Mouse (Mus musculus): ENCODE results near the gene Eif3i. TPM values are rescaled to one million over a fixed set of nuclear protein-coding genes. Genes with fewer than 3 reads are reported as not detected.

Eif3i gene
- polyA plus RNA-seq, 1 experiment from 2014 or later: 204 TPM

DNA sequence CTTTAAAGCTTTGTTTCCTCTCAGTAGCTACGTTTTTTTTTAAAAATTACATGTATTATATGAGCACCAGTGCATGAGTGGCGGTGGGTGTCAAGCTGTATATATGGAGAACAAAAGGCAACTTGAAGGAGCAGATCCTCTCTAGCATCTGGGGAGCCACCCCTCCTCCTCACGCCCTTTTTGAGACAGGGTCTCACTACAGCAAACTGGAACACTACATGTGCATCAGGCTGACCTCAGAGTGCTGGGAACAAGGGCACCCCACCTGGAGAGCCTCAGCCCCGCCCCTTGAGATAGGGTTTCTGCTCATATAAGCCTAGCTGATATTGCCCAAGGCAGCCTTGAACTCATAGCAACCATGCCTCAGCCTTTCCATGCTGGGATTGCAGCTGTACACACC lies 25.0 kb upstream of the Eif3i start:
- H3K9me3 ChIP-seq (replicated peaks): no peaks in the 10 kb centered on the region
- H3K9ac ChIP-seq: peak overlapping the region; percentile 80
- 50% methylated on average over 4 of the region's 4 CpGs for WGBS
- no peak overlapping the region for H3K4me3 ChIP-seq
- no peak for ATAC-seq (ENCODE audit: low FRiP score)
- peak overlapping the region; percentile 94 for H3K27ac ChIP-seq
- peaks cover 42% of the 10 kb centered on the region for H3K36me3 ChIP-seq
- peak overlapping the region; percentile 69 for H3K4me2 ChIP-seq (replicated peaks)
- H3K4me1 ChIP-seq: peaks cover 31% of the 10 kb centered on the region
- H3K27me3 ChIP-seq: no peaks in the 10 kb centered on the region

DNA sequence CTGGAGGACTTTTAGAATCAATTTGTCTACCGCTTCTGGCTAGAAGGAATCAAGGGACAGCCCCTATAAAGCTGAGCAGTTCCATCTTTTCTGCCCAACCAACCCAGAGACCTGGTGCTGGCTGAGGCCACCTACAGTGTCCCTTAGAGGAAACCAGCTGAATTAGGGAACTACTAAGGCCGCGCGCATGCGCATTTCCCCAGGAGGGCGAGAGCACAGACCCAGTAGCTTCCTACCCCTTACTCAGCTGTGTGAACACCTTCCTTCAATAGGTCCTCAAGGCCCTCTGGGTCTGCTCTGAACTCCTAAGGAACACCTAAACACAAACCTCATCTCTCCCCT lies 24.6 kb upstream of the Eif3i start:
- Histone ChIP-seq H3K9ac (peak overlapping the region; percentile 80), H3K9me3 (replicated peaks) (no peaks in the 10 kb centered on the region), H3K27ac (peak overlapping the region; percentile 94), H3K4me3 (peak overlapping the region; percentile 59), H3K4me2 (replicated peaks) (peak overlapping the region; percentile 69), H3K36me3 (peaks cover 37% of the 10 kb centered on the region), H3K27me3 (no peaks in the 10 kb centered on the region), H3K4me1 (peaks cover 31% of the 10 kb centered on the region)
- WGBS: 2% methylated on average over 6 of the region's 6 CpGs
- ATAC-seq (ENCODE audit: low FRiP score): peak; percentile 23

DNA sequence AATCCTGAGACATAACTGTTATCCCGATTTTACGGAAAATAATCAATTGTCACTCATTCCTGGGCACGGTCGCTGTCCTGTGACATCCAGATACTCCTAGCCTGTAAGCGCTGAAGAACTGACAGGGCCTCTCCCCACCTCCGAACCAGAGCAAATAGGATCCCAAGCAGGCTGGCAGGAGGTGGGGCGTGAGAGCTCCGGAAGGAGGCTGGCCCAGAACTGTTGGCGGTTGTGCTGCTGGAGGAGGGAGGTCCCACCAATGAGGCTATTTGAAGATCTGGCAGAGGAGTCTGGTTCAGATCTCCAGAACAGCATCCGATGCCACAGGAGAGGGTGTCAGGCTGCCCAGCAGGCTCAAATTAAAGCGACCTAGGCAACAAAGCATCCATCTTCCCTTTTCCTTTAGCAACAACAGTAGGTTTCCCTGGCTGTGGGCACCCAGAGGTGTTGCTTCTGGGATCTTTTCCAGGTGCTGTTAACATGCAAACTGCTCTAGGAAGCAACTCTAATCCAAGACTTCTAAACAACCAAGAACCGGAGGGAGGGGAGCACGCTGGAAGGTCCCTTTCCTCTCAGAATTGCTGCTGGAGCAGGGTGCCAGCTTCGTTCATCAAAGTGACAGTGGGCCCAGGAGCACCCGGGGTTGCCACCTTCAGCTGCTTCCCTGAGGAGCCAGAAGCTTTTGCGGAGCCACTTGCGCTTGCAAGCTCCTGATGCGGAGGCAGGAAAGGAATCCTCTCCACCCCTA lies 24.0 kb upstream of the Eif3i start:
- Histone ChIP-seq H3K9me3 (replicated peaks) (no peaks in the 10 kb centered on the region), H3K4me1 (peaks cover 31% of the 10 kb centered on the region), H3K4me3 (peak overlapping the region; percentile 59), H3K36me3 (peaks cover 32% of the 10 kb centered on the region), H3K4me2 (replicated peaks) (peak overlapping the region; percentile 69), H3K9ac (peak overlapping the region; percentile 80), H3K27ac (peak overlapping the region; percentile 94), H3K27me3 (no peaks in the 10 kb centered on the region)
- under 1% methylated on average over 18 of the region's 18 CpGs for WGBS
- peak; percentile 89 for ATAC-seq (ENCODE audit: low FRiP score)

DNA sequence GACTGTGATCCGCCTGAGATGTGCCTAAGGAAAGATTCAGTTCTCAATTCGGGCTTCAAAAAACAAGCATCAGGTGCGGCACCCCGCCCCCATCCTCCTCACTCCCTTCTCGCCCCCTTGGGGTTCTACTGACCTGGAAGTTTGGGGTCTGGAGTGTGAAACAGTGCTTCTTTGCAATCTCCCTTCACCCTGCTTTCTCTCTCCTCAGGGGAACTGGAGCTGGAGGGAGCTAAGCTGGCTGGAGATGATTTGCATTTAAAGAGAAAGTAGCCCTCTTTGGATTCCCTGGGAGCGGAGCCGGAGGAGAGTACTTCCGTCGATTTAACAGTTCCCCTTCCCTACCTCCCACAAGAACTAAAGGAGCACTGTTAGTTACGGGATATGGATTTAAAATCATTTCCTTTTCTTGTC lies 23.2 kb upstream of the Eif3i start, which contains the start of gene Ccdc28b:
Gene Ccdc28b, minus strand, starts transcription at position 267 of the 411 bp plus-strand sequence.
- H3K4me3 ChIP-seq: peak within 1 kb of the TSS; percentile 59
- H3K36me3 ChIP-seq: peaks cover 24% of the 10 kb centered on the region
- peak within 1 kb of the TSS; percentile 69 for H3K4me2 ChIP-seq (replicated peaks)
- peaks cover 33% of the 10 kb centered on the region for H3K4me1 ChIP-seq
- H3K9ac ChIP-seq: peak within 1 kb of the TSS; percentile 80
- H3K27me3 ChIP-seq: no peaks in the 10 kb centered on the region
- 0% methylated on average over 10 of the region's 10 CpGs for WGBS
- H3K9me3 ChIP-seq (replicated peaks): no peaks in the 10 kb centered on the region
- ATAC-seq (ENCODE audit: low FRiP score): peak; percentile 47
- peak within 1 kb of the TSS; percentile 94 for H3K27ac ChIP-seq

DNA sequence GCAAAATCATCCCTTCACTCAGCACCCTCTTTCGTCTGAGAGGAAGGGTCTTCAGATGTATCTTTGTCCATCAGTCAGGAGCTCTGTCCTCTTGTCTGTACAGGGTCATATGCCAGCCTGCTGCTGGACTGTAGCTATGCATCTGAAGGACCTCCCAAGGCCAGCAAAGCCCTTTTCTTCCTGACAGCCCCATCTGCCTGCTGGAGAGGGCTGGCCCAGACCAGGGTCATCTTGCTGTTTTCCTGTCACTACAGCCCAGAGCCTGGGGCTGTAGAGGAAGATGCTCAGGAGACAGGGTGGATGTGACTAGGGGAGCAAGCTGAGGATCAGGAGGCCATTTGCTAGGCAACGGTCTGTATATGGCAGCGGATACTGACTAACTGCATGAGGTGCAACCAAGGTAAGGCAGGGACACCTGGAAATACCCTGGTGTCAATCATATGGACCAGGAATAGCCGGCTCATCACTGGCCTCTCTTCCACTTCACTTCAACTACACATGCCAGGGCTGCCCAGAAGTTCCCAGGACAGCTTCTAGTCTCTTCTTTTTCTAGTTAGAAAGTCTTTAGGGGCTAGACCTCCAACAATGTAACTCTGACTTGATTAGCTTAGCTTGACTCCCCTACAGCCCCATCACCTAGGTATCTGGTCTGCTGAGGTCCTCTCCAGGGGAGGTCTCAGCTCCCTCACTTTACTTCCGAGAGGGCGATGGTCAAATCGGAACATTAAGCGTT lies 22.5 kb upstream of the Eif3i start:
- H3K4me2 ChIP-seq (replicated peaks): peak overlapping the region; percentile 69
- no peaks in the 10 kb centered on the region for H3K27me3 ChIP-seq
- peak overlapping the region; percentile 59 for H3K4me3 ChIP-seq
- H3K27ac ChIP-seq: peak overlapping the region; percentile 94
- ATAC-seq (ENCODE audit: low FRiP score): no peak
- no peaks in the 10 kb centered on the region for H3K9me3 ChIP-seq (replicated peaks)
- peak overlapping the region; percentile 80 for H3K9ac ChIP-seq
- 23% methylated on average over 8 of the region's 8 CpGs for WGBS
- H3K36me3 ChIP-seq: peaks cover 17% of the 10 kb centered on the region
- peaks cover 38% of the 10 kb centered on the region for H3K4me1 ChIP-seq

DNA sequence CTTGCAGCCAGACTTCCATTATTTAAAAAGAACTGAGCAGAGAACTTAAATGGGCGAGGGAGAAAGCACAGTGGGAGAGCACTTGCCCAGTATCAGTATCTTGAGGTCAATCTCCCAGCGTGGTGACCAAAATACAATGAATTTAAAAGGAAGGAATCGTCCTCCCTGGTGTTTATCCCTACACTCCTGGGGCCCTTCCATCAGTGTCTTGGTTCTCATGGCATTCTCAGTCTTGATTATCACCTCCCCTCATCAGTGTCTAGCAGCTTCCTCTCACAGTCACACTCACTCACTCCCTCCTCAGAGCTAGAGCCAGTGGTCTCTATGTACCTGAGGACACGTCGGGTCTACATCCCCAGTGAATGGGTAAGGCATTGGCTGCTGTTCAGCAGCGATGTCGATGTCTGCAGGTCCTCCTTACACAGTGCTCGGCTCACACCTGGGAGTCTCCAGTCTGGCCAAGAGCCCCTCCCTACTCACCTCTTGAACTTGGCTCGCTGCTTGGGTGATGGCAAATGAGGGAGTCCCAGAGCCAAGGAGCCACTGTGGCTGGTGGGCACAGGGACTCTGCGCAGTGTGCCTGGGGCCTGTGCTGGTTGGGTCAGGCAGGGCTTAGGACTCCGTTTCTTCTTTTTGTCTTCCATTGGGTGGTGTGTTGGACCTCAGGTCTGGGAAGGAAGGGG lies 21.8 kb upstream of the Eif3i start:
- peaks cover 42% of the 10 kb centered on the region for H3K4me1 ChIP-seq
- H3K27ac ChIP-seq: no peak overlapping the region
- peaks cover 11% of the 10 kb centered on the region for H3K36me3 ChIP-seq
- ATAC-seq (ENCODE audit: low FRiP score): no peak
- peak overlapping the region; percentile 80 for H3K9ac ChIP-seq
- 78% methylated on average over 11 of the region's 11 CpGs for WGBS
- H3K4me2 ChIP-seq (replicated peaks): peak overlapping the region; percentile 69
- peak overlapping the region; percentile 59 for H3K4me3 ChIP-seq
- no peaks in the 10 kb centered on the region for H3K27me3 ChIP-seq
- no peaks in the 10 kb centered on the region for H3K9me3 ChIP-seq (replicated peaks)

DNA sequence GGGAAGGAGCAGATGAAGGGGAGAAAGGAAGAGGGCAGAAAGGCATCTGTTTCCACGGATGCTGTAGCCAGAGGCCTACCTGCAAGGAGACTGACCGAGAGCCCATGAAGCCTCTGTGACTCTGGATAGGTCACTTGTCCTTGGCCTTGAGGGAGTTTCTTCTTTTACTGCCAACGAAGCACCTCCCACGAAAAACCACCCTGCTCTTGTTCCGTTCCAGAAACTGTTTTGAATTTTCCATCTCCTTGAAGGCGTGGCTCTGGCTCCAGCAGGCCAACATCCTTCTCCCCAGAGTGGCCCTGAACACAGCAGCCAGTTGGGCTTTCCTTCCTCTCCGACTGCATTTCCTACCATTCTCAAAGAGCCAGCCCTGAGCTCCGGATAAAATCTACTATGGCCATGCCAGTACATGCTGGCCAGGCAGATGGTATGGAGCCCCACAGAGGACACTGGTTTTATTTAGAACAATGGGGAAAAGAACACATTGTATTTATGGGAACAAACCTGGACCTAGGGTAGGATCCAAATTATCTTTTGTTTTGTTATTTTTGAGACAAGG lies 20.9 kb upstream of the Eif3i start:
- peaks cover 42% of the 10 kb centered on the region for H3K4me1 ChIP-seq
- no peak overlapping the region for H3K4me3 ChIP-seq
- peaks cover 11% of the 10 kb centered on the region for H3K36me3 ChIP-seq
- H3K9me3 ChIP-seq (replicated peaks): no peaks in the 10 kb centered on the region
- no peaks in the 10 kb centered on the region for H3K27me3 ChIP-seq
- no peak for ATAC-seq (ENCODE audit: low FRiP score)
- H3K9ac ChIP-seq: peak overlapping the region; percentile 35; the same call in 1 of the 2 replicates
- H3K27ac ChIP-seq: no peak overlapping the region
- 86% methylated on average over 8 of the region's 8 CpGs for WGBS
- H3K4me2 ChIP-seq (replicated peaks): no peak overlapping the region

DNA sequence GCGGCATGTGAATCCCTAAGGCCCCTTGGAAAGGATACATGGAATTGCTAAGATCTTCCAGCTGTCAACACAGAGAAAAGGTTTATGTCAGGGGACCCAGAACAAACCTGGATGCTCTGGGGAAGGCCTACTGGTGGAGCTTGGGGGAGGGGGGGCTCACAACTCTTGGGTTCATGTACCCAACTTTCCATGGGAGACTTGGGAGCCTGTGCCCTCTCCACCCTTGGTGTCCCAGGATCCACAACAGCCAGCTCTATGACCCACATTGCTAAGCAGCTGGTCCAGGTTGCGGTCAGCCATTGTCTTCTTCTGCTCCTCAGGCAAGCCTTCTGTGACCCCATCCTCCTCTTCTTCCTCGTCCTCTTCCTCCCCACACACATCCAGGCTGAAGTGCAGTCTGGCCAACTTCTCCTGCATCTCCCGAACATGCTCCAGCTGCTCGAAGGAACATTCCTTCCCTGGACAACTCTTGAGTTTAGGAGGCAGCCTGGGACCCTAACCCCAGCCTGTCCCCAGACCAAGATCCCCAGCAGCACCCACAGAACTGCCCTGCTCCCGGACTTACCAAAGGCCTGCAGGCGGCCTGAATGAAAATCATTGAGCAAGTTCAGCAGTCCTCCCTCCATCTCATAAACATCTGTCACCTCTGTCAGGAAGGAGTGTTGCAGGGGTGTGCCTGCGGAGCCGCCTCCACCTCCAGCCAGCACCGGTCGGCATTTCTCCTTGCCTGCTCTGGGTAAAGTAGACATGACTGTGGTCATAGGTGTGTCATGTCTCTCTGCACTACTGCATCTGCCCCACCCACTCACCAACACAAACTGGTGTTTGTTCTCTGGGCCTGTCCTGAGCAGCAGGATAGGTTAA lies 20.2 kb upstream of the Eif3i start:
- Histone ChIP-seq H3K9me3 (replicated peaks) (no peaks in the 10 kb centered on the region), H3K4me1 (peaks cover 41% of the 10 kb centered on the region), H3K27me3 (no peaks in the 10 kb centered on the region), H3K9ac (no peak overlapping the region), H3K36me3 (peaks cover 17% of the 10 kb centered on the region), H3K4me3 (no peak overlapping the region), H3K4me2 (replicated peaks) (no peak overlapping the region), H3K27ac (no peak overlapping the region)
- WGBS: 89% methylated on average over 11 of the region's 11 CpGs
- ATAC-seq (ENCODE audit: low FRiP score): no peak

DNA sequence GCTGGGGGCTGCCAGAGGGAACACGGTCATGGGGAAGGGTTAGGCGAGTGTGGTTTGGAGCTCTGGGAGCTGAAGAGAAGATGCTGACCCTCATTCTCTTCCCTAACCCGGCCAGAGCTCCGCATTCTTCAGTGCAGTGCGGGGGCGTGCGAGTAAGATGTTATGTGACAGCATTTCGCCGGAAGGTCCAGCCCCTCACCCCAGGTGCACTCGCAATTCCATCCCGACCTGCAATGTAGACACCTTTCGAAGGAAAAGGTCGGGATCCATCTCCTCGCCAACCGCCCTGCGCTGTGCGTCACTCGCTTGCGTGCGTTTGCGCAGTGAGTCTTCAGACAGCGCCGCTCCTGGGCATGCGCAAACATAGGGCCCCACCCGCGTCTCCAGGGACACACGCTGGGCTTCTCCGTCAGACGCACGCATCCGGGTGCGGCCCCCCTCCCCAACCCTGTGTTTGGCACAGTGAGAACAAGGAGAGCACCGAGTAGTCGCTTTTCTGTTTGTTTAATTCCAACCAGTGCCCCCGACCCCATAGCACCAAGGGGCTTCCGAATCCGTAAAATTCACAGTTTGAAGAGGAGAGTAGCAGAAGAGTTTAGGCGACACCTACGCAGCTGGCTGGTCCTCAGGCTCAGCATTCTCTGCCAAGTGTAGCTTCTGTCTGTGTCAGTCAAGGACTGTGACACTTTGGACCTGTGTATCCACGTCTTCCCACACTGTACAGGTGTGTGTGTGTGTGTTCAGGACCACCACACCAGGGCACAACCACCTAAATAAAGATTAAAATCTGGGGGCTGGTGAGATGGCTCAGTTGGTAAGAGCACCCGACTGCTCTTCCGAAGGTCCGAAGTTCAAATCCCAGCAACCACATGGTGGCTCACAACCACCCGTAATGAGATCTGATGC lies 18.6 kb upstream of the Eif3i start, which contains the start of gene Iqcc:
Gene Iqcc, minus strand, starts transcription at position 314 of the 906 bp plus-strand sequence.
- peak within 1 kb of the TSS; percentile 77 for H3K9ac ChIP-seq
- 4% methylated on average over 44 of the region's 44 CpGs for WGBS
- H3K36me3 ChIP-seq: peaks cover 17% of the 10 kb centered on the region
- peak within 1 kb of the TSS; percentile 70 for H3K4me2 ChIP-seq (replicated peaks)
- peak within 1 kb of the TSS; percentile 51 for H3K4me3 ChIP-seq
- ATAC-seq (ENCODE audit: low FRiP score): peak; percentile 86
- no peaks in the 10 kb centered on the region for H3K9me3 ChIP-seq (replicated peaks)
- H3K4me1 ChIP-seq: peaks cover 27% of the 10 kb centered on the region
- H3K27me3 ChIP-seq: no peaks in the 10 kb centered on the region
- peak within 1 kb of the TSS; percentile 83 for H3K27ac ChIP-seq

DNA sequence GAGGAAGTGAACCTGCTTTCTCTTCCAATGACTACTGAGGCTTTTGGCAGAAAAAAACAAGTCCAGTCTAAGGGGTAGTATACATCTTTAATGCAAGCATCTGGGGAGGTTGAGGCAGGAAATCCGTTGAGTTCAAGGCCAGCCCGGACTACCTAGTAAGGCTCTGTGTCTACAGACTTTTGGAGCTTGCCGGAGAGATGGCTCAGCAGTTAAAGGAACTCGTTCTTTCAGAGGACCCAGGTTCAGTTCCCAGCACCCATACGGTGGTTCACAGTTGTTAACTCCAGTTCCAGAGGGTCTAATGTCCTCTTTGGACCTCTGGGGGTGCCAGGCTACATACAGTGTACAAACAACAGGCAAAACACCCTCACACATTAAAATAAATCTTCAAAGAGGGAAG lies 17.6 kb upstream of the Eif3i start:
- Histone ChIP-seq H3K4me1 (peaks cover 24% of the 10 kb centered on the region), H3K36me3 (peaks cover 17% of the 10 kb centered on the region), H3K9ac (peak overlapping the region; percentile 77), H3K27ac (no peak overlapping the region), H3K4me3 (peak overlapping the region; percentile 51), H3K9me3 (replicated peaks) (no peaks in the 10 kb centered on the region), H3K27me3 (no peaks in the 10 kb centered on the region), H3K4me2 (replicated peaks) (peak overlapping the region; percentile 70)
- ATAC-seq (ENCODE audit: low FRiP score): no peak
- 93% methylated on average over 5 of the region's 5 CpGs for WGBS
